Mouse (Mus musculus) hindbrain, embryonic 10.5 days (tissue): ENCODE data around the gene Smim26. TPM values are rescaled to one million over a fixed set of nuclear protein-coding genes. Genes with fewer than 3 reads are reported as not detected.

ENCODE experiments used
- DNase-seq: peaks from one replicate; pipeline ENCODE4 v3.0.0-alpha.2; 2017; ENCODE audit warnings: low spot score
- H3K27ac ChIP-seq: fragments of 300-500 bp; sonication (generic); 2 replicates; pipeline ENCODE4 v1.5.1; 2016; ENCODE audit warnings: mild to moderate bottlenecking, moderate library complexity
- H3K27me3 ChIP-seq: fragments of 300-500 bp; sonication (generic); 2 replicates; pipeline ENCODE4 v1.6.1; 2016; ENCODE audit warnings: mild to moderate bottlenecking; ENCODE audit not compliant: poor library complexity, insufficient read depth, severe bottlenecking
- H3K36me3 ChIP-seq: fragments of 300-500 bp; sonication (generic); 2 replicates; pipeline ENCODE4 v1.6.1; 2016; ENCODE audit warnings: mild to moderate bottlenecking, moderate library complexity
- H3K4me1 ChIP-seq: fragments of 300-500 bp; sonication (generic); replicated peaks from 2 replicates; pipeline ENCODE4 v1.6.1; 2016; ENCODE audit warnings: mild to moderate bottlenecking
- H3K4me3 ChIP-seq: fragments of 300-500 bp; sonication (generic); 2 replicates; pipeline ENCODE4 v1.5.1; 2016; ENCODE audit warnings: mild to moderate bottlenecking, moderate library complexity
- H3K9me3 ChIP-seq: fragments of 300-500 bp; sonication (generic); 2 replicates; pipeline ENCODE4 v1.6.1; 2016; ENCODE audit warnings: mild to moderate bottlenecking, moderate library complexity
- WGBS: fragments of 180-500 bp; shearing (Covaris S2); methylation state at CpG from one replicate; pipeline ENCODE4 v1.1.7; 2016; 5-methylcytosine and 5-hydroxymethylcytosine counted together
- polyA plus RNA-seq: library from polyadenylated mRNA; unstranded; fragments of >200 nt; fragmentation: Nextera tagmentation; extraction: Ambion mirVana; gene quantifications from 2 replicates; pipeline ENCODE4 v1.2.1, GENCODE M21; 2016

The Smim26 gene
- polyA plus RNA-seq, 1 experiment from 2014 or later: 40.1 TPM

- peak within 1 kb of the TSS; percentile 93 for H3K27ac ChIP-seq
- WGBS: 2% methylated on average over 49 of the region's 50 CpGs
- no peaks in the 10 kb centered on the region for H3K9me3 ChIP-seq
These were observed 6.2 kb downstream of the Smim26 start, which contains the start of gene Dtd1 for GRCm38 (mm10) chr2:144599831-144600687. TSS of gene Dtd1 (plus strand) at chr2:144599897.

GRCm38 (mm10) chr2:144601576-144601975, 7.7 kb downstream of the Smim26 start:
- 90% methylated on average over 1 of the region's 1 CpGs for WGBS
- no peak overlapping the region for H3K4me3 ChIP-seq
- H3K36me3 ChIP-seq: no peaks in the 10 kb centered on the region
- H3K27me3 ChIP-seq: peaks cover 3% of the 10 kb centered on the region; the same call in 1 of the 2 replicates
- H3K27ac ChIP-seq: no peak overlapping the region
- H3K4me1 ChIP-seq: peaks cover 7% of the 10 kb centered on the region; the same call in 1 of the 2 replicates
- DNase-seq: no peak
- no peaks in the 10 kb centered on the region for H3K9me3 ChIP-seq

More at GRCm38 (mm10) chr2:144599831-144600687, 6.2 kb downstream of the Smim26 start, which contains the start of gene Dtd1:
- peak within 1 kb of the TSS; percentile 73 for H3K4me3 ChIP-seq
- DNase-seq: peak; percentile 85
- H3K27me3 ChIP-seq: peaks cover 3% of the 10 kb centered on the region; the same call in 1 of the 2 replicates
- peaks cover 8% of the 10 kb centered on the region; the same call in 1 of the 2 replicates for H3K36me3 ChIP-seq
- peaks cover 7% of the 10 kb centered on the region; the same call in 1 of the 2 replicates for H3K4me1 ChIP-seq

GRCm38 (mm10) chr2:144613956-144614355, 20.1 kb downstream of the Smim26 start:
- no peak for DNase-seq
- no peak overlapping the region for H3K4me3 ChIP-seq
- H3K4me1 ChIP-seq: no peaks in the 10 kb centered on the region
- H3K36me3 ChIP-seq: no peaks in the 10 kb centered on the region
- no peaks in the 10 kb centered on the region for H3K9me3 ChIP-seq
- no peaks in the 10 kb centered on the region for H3K27me3 ChIP-seq
- 93% methylated on average over 6 of the region's 6 CpGs for WGBS
- no peak overlapping the region for H3K27ac ChIP-seq

GRCm38 (mm10) chr2:144617074-144617874, 23.4 kb downstream of the Smim26 start:
- Histone ChIP-seq H3K27me3 (no peaks in the 10 kb centered on the region), H3K27ac (no peak overlapping the region), H3K36me3 (no peaks in the 10 kb centered on the region), H3K4me3 (no peak overlapping the region), H3K9me3 (no peaks in the 10 kb centered on the region), H3K4me1 (peaks cover 13% of the 10 kb centered on the region)
- WGBS: 90% methylated on average over 16 of the region's 16 CpGs
- DNase-seq: no peak

- peaks cover 19% of the 10 kb centered on the region for H3K4me1 ChIP-seq
- no peak overlapping the region for H3K27ac ChIP-seq
- 40% methylated on average over 6 of the region's 6 CpGs for WGBS
- H3K9me3 ChIP-seq: peaks cover 1% of the 10 kb centered on the region; the same call in 1 of the 2 replicates
- no peaks in the 10 kb centered on the region for H3K27me3 ChIP-seq
- DNase-seq: peak; percentile 23
- no peaks in the 10 kb centered on the region for H3K36me3 ChIP-seq
- H3K4me3 ChIP-seq: no peak overlapping the region
These were observed 27.6 kb downstream of the Smim26 start for GRCm38 (mm10) chr2:144621491-144621890.

- H3K4me1 ChIP-seq: no peaks in the 10 kb centered on the region
- 87% methylated on average over 2 of the region's 2 CpGs for WGBS
- H3K27ac ChIP-seq: no peak overlapping the region
- no peak overlapping the region for H3K4me3 ChIP-seq
- H3K9me3 ChIP-seq: 0 out of 2 replicates have a peak, but pooled peaks cover 2% of the 10 kb centered on the region
- no peaks in the 10 kb centered on the region for H3K27me3 ChIP-seq
- no peaks in the 10 kb centered on the region for H3K36me3 ChIP-seq
- no peak for DNase-seq
These were observed 39.7 kb downstream of the Smim26 start for GRCm38 (mm10) chr2:144633551-144633950.

- DNase-seq: no peak
- Histone ChIP-seq H3K27me3 (no peaks in the 10 kb centered on the region), H3K4me1 (no peaks in the 10 kb centered on the region), H3K27ac (no peak overlapping the region), H3K9me3 (0 out of 2 replicates have a peak, but pooled peaks cover 2% of the 10 kb centered on the region), H3K36me3 (no peaks in the 10 kb centered on the region), H3K4me3 (no peak overlapping the region)
- 84% methylated on average over 5 of the region's 5 CpGs for WGBS
These were observed 40.4 kb downstream of the Smim26 start for GRCm38 (mm10) chr2:144634231-144634630.

GRCm38 (mm10) chr2:144634729-144635128, 40.9 kb downstream of the Smim26 start:
- 0 out of 2 replicates have a peak, but pooled peaks cover 2% of the 10 kb centered on the region for H3K9me3 ChIP-seq
- no peaks in the 10 kb centered on the region for H3K27me3 ChIP-seq
- WGBS: 91% methylated on average over 2 of the region's 2 CpGs
- H3K4me1 ChIP-seq: no peaks in the 10 kb centered on the region
- no peaks in the 10 kb centered on the region for H3K36me3 ChIP-seq
- H3K4me3 ChIP-seq: no peak overlapping the region
- H3K27ac ChIP-seq: no peak overlapping the region
- no peak for DNase-seq

GRCm38 (mm10) chr2:144635644-144636320, 41.9 kb downstream of the Smim26 start:
- Histone ChIP-seq H3K4me3 (no peak overlapping the region), H3K9me3 (0 out of 2 replicates have a peak, but pooled peaks cover 2% of the 10 kb centered on the region), H3K27ac (no peak overlapping the region), H3K4me1 (peaks cover 8% of the 10 kb centered on the region), H3K27me3 (no peaks in the 10 kb centered on the region), H3K36me3 (no peaks in the 10 kb centered on the region)
- 29% methylated on average over 5 of the region's 5 CpGs for WGBS
- peak; percentile 58 for DNase-seq

GRCm38 (mm10) chr2:144637204-144637603, 43.4 kb downstream of the Smim26 start:
- H3K4me1 ChIP-seq: peaks cover 8% of the 10 kb centered on the region
- 82% methylated on average over 4 of the region's 4 CpGs for WGBS
- H3K27ac ChIP-seq: no peak overlapping the region
- no peak for DNase-seq
- no peaks in the 10 kb centered on the region for H3K36me3 ChIP-seq
- no peaks in the 10 kb centered on the region for H3K27me3 ChIP-seq
- 0 out of 2 replicates have a peak, but pooled peaks cover 1% of the 10 kb centered on the region for H3K9me3 ChIP-seq
- H3K4me3 ChIP-seq: no peak overlapping the region

GRCm38 (mm10) chr2:144637671-144638395, 44.0 kb downstream of the Smim26 start:
- DNase-seq: no peak
- Histone ChIP-seq H3K9me3 (no peaks in the 10 kb centered on the region), H3K4me3 (no peak overlapping the region), H3K27me3 (no peaks in the 10 kb centered on the region), H3K36me3 (no peaks in the 10 kb centered on the region), H3K27ac (0 out of 2 replicates have a peak overlapping the region, but pooled peaks have one; percentile 13), H3K4me1 (peaks cover 8% of the 10 kb centered on the region)
- 77% methylated on average over 12 of the region's 12 CpGs for WGBS

- WGBS: 76% methylated on average over 4 of the region's 4 CpGs
- no peak overlapping the region for H3K27ac ChIP-seq
- no peaks in the 10 kb centered on the region for H3K9me3 ChIP-seq
- H3K4me3 ChIP-seq: no peak overlapping the region
- no peak for DNase-seq
- H3K4me1 ChIP-seq: peaks cover 8% of the 10 kb centered on the region
- no peaks in the 10 kb centered on the region for H3K27me3 ChIP-seq
- H3K36me3 ChIP-seq: no peaks in the 10 kb centered on the region
These were observed 44.9 kb downstream of the Smim26 start for GRCm38 (mm10) chr2:144638719-144639118.
